Mouse (Mus musculus): ENCODE measurements around the gene Mllt10.

Gene Mllt10

DNA sequence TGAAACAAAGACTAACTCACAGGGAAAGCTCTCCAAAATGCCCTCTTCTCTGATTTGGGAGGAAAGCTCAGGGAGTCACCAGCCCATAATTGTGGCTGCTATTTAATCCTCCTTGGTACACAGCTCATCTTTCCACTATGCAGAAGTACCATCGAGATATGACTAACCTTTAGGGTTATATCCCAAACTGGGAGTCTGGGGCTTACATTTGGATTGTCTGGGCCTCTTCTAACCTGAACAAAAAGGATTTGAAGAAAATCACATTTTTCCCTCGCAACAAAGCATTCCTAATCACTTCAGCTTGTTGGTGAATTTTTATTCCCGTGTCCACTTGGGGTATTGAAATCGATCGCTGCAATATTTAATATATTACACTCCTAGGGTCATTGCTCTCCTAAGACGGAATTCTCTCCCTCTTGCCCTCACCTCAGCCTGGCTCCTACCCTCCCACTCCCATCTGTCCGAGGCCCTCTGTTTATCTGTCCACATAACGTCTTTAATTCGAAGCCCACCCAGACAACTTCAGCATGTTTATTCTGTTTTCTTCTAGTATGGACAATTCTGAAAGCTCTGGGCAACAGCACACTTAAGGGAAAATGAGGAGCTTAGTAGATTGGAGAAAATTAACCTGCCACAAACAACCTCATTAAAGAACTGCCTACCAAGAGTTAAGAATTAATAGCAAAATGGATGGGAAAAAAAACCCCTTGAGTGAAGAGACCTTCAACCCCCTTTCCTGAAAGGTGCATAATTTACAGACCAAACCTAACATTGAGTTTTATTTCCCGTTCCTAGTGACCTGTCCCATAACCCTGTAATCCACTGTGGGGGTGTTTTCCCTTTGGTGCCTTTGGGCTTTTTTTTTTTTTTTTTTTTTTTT is 20.4 kb upstream of the Mllt10 start:
- no peak for DNase-seq (ENCODE audit: low read depth, low spot score)

DNA sequence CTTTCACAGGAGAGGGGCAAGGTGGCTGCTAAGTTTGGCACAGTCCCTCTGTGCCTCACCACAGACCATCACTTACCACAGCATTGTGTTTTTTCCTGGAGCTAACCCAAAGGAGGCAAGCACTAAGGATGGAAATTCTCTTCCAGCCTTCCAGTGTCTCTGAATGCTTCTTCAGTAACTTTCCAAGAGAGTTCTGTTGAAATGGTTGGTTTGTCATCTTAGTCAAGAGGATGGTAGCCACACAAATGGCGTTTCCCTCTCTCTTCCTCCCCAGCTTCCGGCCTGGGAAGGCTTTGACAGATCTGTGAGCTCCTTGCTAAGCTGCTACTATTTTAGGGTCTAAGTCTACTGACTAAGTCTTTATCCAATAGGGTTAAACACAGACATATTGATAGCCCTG is 17.5 kb upstream of the Mllt10 start, which contains the start of gene A930004D18Rik:
A930004D18Rik (minus strand) TSS at position 247 of the 400 bp plus-strand sequence.
- no peak for DNase-seq (ENCODE audit: low read depth, low spot score)

DNA sequence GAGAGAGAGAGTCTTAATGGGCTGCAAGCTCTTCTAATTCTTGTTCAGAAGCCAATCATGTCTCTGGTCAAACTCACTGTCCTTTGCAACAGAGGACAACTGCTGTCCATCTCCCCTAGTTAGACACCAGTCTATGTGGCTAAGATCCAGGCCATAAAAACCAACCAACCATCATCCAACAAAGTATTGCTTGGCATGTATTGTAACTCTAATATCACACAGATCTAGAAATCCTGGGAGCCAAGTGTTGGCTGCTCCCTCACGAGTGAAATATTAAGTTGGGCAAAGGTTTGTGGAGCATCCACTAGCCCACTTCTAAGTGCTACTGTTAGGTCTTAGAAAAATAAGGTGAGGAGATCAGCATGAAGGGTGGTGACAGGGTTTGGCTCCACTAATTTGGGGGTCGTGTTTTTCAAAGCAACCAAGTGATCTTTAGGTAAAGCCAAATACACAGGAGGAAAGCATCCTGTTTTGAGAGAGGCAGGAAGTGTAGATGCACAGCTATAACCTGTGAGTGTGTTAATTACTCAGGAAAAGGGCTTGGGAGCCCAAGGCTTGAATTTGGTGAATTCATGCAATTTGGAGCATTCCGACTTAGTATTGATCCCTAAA is 16.8 kb upstream of the Mllt10 start:
- no peak for DNase-seq (ENCODE audit: low read depth, low spot score)

DNA sequence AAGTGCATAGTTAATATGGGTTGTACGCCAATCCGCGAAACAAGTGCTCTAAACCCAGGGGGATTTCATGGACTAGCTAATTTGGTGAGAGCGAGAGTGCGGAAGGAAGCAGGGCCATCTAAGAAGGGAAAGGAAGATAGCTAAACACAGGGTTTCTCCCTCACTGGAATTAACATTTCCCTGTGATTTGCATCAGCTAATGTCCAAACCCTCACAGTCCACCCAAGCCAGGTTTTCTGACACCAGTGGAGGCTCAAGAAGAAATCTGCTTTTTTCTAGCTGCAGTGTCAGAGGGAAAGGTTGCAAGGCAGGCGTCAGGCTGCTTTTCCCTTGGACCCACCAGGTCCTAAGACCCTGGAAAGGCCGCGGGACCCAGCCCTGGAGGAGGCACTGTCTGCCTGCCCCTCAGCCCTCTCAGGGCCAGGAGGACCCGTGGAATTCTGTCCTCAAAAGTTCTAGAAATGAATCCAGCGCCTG is 16.1 kb upstream of the Mllt10 start:
- no peak for DNase-seq (ENCODE audit: low read depth, low spot score)

DNA sequence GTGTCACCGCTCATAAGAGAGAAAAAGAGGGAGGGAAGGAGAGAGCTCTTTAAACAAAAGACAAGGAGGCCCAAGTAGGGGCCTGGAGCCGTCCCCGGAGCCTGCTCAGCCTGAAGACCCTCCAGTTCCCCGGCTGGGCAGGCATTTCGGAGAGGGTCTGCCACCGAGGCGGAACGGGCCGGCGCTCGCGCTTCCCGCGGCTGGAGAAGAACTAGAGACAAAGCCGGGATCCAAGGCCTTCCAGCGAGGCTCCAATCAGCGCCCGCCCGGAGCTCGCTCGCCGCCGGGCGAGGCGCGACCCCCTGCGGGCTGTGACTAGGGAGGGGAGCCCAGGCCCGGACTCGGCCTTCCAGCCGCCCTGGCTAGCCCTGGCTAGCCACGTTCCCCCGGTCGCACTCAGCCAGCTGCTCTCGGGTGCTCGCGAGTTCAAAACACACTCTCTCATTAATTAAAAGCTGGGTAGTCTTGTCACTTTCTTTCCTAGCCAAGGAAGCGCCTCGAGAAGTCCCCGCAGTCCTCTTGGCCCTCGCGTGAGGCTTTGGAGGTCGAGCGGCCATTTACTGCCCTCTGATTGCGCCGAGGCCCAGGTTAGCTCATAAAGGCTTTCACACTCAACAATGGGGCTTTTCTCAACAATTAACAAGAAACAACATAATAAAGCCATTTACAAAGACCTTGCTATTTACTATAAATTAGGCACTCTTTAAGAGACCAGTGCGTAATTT is 15.3 kb upstream of the Mllt10 start:
- no peak for DNase-seq (ENCODE audit: low read depth, low spot score)

DNA sequence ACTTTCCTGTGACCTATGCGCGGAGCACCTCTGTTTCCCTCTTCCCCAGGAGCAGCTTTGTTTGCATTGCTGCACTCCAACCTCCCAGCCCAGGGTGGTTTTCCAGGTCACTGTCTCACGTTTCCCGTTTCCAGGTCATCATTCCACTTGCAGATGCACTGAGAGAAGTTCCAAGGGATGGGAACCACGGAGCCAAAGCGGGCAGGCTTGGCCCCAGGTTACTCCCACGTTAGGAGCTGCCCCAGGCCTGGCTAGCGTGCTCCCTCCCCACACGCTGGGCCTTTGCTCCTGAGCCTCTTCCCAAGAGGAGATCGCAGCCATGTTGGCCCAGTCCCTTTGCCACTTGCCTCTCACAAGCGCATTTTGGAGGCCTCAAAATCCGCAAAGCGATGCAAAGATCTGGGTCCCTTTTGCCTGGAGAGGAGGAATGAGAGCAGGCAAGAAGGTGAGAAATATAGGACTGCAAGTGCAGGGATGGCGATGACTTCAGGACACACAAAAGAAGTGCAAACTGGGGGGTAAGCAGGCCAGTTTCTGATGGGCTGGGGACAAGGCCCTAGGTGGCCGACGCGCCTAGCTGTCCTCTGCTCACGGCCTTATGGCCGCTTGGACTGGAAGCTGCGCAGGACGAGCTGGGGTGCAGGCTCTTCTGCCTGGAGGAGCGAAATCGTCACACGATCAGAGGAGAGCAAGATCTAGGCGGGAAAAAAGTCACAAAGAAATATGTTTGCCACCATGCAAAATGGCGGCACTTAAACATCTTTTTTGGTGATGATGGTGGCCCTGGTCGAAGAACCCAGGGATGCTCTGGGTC is 14.5 kb upstream of the Mllt10 start:
- no peak for DNase-seq (ENCODE audit: low read depth, low spot score)

DNA sequence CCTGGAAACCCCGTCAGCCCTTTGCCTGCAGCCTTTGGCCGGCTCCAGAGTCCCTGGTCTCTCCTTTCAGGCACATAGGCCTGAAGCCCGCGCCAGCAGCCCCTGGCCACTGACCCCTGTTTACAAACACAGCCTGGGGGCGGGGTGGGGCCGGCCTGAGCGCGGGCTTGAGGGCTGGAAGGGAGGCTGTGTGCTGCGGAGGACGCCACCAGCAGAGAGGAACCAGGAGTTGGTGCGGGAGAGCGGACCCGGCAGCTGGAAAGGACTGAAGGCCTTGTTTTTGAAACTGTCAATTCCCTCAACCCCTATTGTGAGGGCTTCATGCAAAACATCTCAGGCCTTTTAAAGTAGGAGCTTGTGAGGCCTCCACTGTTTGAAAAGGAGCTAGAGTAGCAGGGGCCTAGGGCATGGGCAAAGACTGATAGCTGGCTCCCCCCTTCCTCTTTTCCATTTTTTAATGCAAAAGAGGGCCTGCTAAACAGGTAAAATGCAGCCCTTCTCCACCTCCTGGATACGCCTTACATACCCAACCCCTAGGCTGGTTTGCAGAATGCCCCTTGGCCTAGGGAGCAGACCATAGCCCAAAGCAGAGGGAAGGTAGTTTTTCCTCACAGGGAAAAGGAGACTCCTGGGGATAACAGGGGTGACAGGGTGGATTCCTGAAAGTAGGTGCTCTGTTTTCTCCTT is 13.7 kb upstream of the Mllt10 start:
- DNase-seq (ENCODE audit: low read depth, low spot score) = no peak

DNA sequence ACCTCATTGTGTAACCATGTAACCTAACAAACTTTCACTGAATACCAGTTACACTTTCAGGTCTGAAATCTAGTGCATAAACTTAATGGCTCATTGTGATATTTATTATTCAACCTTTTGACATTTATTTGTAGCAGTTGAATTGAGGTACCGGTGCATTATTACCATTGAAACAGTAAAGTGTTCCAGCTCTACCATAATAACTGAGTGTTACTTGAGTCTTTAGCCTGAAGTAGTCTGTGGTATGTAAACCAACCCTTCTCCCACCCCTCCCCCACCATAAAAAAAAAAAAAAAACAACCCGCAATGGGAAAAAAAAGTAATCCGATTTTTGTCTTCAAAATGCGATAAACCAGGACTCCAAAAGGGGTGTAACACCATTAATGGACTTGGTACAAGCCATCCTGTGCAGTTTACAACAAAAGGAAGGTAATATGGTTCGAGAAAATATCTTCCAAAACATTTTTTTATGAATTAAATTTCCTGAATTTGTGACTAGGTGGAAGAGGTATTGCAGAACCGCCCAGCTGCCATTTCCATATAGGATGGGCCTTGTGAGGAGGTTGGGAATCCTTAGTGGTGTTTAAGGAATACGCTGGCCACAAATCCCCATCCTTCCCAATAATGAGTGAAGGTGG is 9.8 kb upstream of the Mllt10 start:
- no peak for DNase-seq (ENCODE audit: low read depth, low spot score)

DNA sequence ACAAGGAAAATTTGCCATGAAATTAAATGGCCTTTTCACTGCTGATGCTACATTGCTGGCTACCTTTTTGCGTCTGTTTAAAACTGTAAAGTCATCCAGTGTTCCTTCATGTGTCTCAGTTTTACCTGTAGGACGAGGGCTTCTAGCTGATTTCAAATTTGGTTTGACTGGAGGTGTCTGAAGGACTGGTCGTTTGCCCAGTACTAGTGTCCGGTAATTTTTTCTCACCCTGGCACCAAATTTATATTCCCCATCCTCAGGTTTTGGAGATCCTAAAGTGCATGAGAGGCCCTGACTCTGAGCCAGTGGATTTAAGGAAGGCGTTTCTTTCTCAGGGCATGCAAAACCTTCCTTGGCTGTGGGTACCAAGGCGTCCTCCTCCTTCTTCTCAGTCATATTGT is 9.3 kb upstream of the Mllt10 start:
- DNase-seq (ENCODE audit: low read depth, low spot score) = no peak

DNA sequence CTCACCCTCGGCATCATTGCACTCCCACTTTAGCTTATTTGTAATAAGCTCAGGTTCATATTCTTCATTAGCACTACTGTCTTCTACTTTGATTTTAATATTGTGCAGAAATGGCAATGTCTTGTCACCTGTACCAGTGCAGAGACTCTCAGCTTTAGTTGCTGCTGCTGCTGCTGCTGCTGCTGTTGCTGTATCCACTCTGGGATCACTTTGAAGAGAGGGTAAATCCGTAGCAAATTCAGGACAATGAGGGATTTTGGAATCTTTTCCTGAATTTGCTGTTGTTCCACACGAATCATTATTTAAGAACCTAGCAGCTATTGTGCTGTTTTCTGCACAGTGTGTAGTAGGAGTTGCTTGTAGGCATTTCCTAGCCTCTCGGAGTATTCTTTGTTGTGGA is 8.9 kb upstream of the Mllt10 start:
- DNase-seq (ENCODE audit: low read depth, low spot score) = no peak

DNA sequence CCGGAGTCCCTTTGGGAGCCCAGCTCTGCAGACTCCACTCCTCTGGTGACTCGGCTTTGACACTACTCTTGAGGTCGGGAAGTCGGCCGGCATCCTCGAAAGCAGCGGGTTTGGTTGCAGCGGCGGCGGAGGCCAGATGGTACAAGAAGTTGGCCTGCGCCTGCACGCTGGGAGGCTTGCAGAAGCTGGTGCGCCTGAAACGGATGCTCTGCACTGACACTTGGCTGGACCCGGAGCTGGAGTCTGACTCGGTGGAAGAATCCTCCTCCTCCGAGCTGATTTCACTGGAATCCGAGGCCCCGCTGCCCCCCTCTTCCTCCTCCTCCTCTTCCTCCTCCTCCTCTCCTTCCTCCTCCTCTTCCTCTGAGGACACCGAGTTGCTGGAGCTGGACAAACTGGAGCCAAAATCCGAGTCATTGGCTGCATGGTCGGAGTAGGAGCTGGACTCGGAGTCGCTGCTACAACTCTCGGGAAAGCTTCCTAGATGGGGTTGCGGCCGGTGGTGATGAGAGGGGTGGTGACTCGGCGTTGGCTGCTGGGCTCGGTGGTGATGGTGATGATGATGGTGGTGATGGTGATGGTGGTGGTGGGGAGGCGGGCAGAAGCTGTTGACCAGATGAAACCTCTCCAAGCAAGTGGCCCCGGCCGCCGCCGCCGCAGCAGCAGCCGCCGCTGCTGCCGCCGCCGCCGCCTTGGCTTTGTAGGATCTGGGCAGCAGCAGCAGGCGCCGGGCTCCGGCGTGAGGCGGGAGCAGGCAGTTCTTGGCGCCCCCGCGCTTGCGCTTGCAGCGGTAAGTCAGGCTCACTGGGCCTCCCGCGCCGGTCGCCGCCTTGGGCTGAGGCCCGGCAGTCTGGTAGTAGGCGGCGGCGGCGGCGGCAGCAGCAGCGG is 8.0 kb upstream of the Mllt10 start:
- DNase-seq (ENCODE audit: low read depth, low spot score) = no peak

DNA sequence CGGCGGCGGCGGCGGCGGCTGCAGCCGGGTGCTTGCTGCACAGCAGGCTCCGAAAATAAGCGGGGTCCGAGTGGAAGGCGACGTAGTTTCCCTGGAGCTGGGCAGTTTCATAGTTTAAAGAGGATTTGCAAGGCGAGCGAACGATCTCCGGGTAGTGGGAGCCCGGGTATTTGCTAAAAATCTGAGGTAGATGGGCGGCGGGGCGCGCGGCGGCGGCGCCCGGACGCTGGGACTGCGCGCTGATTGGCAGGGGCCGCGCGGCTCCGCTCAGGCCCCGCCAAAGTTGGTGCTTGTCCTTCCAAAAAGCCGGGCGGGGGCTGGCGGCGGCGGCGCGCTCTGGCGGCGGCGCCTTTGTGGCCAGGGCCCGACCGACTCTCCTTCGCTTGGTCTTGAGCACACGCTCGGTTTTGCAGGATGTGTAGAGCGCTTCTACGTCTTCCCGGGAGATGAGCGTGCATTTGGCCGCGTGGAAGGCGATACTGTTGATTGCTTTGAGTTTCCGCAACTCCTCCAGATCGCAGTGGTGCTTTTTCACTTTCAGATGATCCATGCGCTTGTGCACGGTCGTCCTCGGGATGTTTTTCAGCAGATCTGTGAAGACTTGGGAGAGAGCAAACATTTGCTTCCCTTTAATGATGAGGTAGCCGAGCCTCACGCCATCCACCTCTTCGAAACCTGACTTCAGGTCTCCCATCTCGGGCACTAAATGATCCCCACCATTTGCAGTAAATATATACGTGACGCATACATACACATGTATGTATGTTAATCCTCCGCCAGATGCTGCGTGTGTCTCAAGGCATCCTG is 7.2 kb upstream of the Mllt10 start:
- no peak for DNase-seq (ENCODE audit: low read depth, low spot score)

DNA sequence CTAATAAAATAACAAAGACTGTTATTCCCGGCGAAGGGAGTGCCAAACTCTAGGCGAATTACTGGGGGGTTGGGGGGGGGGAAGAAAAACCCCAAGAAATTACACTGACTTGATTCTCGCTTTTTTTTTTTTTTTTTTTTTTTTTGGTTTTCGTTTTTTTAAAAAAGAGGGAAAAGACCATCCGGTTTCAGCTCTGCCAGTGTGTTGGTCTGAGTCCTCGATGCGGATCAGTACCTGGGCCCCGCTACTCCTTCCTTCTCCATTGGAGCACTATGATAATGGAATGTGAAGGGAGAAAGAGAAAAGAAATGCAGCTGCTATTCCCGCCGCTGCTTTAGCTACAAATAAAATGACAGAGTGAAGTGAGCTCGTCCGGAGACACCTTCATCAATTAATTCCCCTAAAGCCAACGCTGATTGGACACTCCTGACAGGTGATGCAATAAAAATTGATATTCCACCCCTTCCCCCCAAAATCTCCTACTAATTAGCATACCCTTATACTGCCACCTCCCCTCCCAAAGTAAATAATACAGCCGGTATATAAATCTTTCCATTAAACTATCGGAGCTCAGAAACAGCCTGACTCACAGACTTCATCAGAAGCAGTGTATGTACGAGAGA is 6.5 kb upstream of the Mllt10 start, which contains the start of gene Skida1:
Skida1 (minus strand) TSS at position 599 of the 623 bp plus-strand sequence.
- no peak for DNase-seq (ENCODE audit: low read depth, low spot score)

DNA sequence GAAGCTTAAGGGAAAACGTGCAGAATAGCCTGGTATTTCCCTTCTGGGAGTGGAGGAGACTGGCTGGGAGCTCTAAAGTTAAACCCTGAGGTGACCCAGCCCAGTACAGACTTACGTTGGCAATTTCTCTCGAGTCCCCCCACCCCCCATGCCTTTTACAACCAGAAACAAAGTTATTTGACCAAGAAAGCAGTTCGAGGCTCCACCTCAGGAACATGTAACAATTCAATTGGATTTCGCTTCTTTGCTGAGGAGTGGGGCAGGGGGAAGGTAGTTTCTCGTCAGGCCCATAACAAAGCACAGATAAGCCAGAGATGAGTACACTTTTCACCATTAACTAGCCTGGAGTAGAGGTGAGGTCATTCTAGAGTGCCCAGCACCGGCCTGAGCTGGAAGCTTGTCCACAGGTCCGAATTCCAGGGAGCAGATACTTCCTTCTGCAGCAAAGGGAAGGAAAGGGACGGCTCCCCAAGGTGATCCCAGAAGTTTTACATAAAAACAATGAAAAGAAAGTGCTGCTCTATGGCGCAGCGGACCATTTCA is 5.7 kb upstream of the Mllt10 start:
- no peak for DNase-seq (ENCODE audit: low read depth, low spot score)

DNA sequence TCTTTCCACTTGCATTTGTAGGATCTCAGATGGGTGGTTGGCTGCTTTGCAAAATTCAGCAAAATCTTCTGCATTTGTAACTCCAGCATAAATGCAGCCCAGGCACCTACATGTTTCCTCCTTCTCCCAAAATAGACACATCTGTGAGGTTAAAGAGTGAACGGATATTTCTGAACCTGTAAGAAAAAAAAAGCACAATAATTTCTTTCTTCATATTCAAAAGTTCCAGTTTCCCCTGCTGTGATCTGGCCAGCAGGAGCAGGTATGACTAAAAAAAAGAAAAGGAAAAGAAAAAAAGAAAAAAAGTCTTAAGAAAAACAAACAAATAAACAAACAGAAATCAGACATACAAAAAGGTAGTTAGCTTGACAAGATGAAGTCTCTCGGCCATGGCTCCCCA is 5.0 kb upstream of the Mllt10 start:
- no peak for DNase-seq (ENCODE audit: low read depth, low spot score)

DNA sequence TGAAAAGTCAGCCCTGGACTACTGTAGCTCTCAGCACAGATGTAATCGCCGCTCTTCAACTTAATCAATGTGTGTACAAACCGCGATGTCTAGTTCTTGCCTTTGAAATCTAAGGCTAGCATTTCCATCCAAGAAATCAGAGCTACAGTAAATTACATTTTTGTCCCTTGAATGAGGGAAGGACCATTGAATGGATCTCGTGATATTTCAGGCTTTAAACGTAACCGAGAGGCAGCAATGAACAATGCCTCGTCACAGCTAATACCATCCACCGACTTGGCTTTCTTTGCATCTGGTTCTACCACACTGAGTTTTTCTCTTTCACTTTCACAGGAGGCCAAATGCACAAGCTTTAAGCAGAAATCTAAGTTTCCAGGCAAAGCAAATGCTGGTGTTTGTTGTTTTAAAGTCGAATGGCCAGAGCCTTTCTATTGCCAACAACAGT is 4.5 kb upstream of the Mllt10 start:
- DNase-seq (ENCODE audit: low read depth, low spot score) = no peak

DNA sequence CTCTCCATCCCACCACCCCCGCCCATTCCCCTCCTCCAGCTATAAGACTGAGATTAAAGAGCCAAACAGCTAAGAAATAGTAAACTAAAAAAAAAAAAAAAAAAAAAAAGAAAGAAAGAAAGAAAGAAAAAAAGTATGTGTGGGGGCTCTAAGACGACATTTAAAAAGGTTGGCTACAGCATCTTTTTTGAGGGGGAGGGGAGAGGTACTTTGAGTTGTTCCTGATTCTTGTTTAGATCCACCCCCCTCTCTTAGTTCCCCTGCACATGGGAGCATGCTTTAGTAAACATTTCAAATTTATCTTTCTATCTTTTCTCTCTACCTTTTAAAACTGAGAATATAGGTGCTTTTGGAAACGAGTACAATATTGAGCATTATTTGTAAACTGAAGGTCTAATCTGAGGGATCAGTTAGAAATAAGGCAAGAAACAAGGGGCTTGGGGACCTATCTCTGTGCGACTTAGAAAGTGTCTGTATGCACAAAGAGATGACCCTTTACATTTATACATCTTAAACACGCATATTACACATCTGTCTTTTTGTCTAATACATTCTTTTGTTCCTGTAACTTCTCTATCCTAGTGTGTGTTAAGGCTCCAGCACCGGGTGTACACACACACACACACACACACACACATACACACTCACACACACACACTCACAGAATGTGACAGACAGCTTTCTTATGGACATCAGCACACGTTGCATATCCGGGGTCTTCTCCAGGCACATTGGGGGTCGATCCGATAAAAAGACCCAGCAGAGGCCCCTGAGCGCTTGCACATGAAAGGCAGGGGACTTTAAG is 3.8 kb upstream of the Mllt10 start:
- DNase-seq (ENCODE audit: low read depth, low spot score) = no peak
